Mouse (Mus musculus) stomach, postnatal 0 days (tissue): ENCODE results near the gene Atp13a3.

Source experiments
- CTCF ChIP-seq: IDR thresholded peaks from 2 replicates; pipeline ENCODE4 v1.5.1; 2016; ENCODE audit warnings: antibody characterized with exemption, low read depth, mild to moderate bottlenecking, moderate library complexity
- EP300 ChIP-seq: optimal IDR thresholded peaks from 2 replicates; pipeline ENCODE3; 2016; ENCODE audit warnings: antibody characterized with exemption

GRCm38 (mm10) chr16:30367395-30367794 lies 38.4 kb downstream of the Atp13a3 start:
- TF ChIP-seq EP300 (no peak), CTCF (no peak)
